ENCODE assay signal across 16 mouse cellular contexts in the genomic region with DNA sequence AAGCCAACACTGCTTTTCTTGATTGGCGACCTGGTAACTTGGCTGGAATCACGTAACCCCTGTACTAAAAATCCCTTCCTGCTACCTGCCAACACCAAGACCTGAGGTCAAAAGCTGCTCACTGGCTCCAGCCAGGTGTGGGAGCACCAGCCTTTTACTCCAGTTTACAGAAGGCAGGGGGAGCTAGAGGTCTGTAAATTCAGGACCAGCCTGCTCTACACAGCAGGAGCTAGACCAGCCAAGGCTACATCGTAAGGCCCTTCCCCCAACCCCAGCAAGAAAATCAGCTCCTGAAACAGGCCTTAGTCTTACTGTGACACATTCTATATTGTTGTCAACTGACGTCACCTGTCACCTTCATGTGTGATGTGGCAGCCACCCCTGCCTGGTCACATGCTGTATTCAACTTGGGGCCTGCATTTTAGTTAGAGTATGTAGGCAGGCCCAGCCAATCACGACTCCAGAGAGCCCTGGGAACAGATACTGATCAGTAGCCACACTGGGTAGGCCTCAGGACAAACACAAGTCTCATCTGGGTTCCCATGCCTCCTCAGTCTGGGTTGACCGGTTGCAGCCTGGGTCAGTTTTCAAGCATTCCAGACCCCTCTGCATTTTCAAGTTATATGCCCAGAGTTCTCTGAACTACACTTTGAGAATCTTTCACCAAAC. TPM values are rescaled to one million over a fixed set of nuclear protein-coding genes. Genes with fewer than 3 reads are reported as not detected.
DNase-seq lines count a peak whose midpoint lies in the region; ATAC-seq and TF ChIP-seq lines count a peak whose summit lies in the region.
"Had no signal": no experiment of that assay in that cellular context is flagged by ENCODE, and none has a peak within 500 bp of the region (broad histone marks: within the 10 kb centered on the region; RNA-seq: fewer than 3 reads in every experiment).

No protein-coding gene starts in this region.

- no peaks in the 10 kb centered on the region for H3K36me3 ChIP-seq in heart, embryonic 11.5 days (ENCODE audit: control insufficient read depth, insufficient read depth, low read length)
- H3K36me3 ChIP-seq: stomach, embryonic 15.5 days had no signal

- H3K4me1 ChIP-seq in heart, embryonic 11.5 days (ENCODE audit: control insufficient read depth, insufficient read depth, low read length) = no peaks in the 10 kb centered on the region
- peaks cover 4% of the 10 kb centered on the region for H3K4me1 ChIP-seq in cerebellum, adult 2 months (ENCODE audit: control insufficient read depth, insufficient read depth, low read length)
- H3K4me1 ChIP-seq: forebrain, embryonic 10.5 days; hindbrain, embryonic 15.5 days; midbrain, embryonic 12.5 days; neural tube, embryonic 12.5 days; stomach, embryonic 15.5 days had no signal

- no peak for TF ChIP-seq CTCF in cerebellum, adult 2 months (IDR thresholded peaks at IDR 0.05; ENCODE audit: borderline replicate concordance, insufficient read depth, low read depth, low read length)

- intact Hi-C loops in heart, postnatal 36 days (cut with DNase I) = no loop called here
- intact Hi-C loops in left cerebral cortex, postnatal 4 days (cut with DNase I) = no loop called here

- DNase-seq in heart, postnatal 36 days = no peak
- DNase-seq in thymus, postnatal 14 days = peak; percentile 11
- DNase-seq in thymus, postnatal 36 days = no peak
- no peak for DNase-seq in cerebellum, adult 2 months
- DNase-seq in heart, postnatal 4 days = no peak
- DNase-seq in left cerebral cortex, postnatal 4 days = no peak
- DNase-seq: cerebellum, adult 9-10 months; retina, postnatal 1 day had no signal

- H3K9me3 ChIP-seq in heart, embryonic 11.5 days (replicated peaks; ENCODE audit: control insufficient read depth, low read length) = no peaks in the 10 kb centered on the region
- H3K9me3 ChIP-seq: forebrain, embryonic 10.5 days; hindbrain, embryonic 15.5 days; midbrain, embryonic 12.5 days; neural tube, embryonic 12.5 days; stomach, embryonic 15.5 days had no signal

- ATAC-seq in heart, embryonic 11.5 days (replicated peaks; ENCODE audit: insufficient number of reproducible peaks, low FRiP score, low TSS enrichment) = 0 out of 2 replicates have a peak, but pooled peaks have one; percentile 22
- peak; percentile 52 for ATAC-seq in megakaryocyte progenitor cell, adult 5-6 weeks (replicated peaks; ENCODE audit: poor library complexity)

- 73% methylated on average over 6 of the region's 6 CpGs for WGBS in heart, embryonic 11.5 days (ENCODE audit: insufficient replicate concordance)
- 85% methylated on average over 6 of the region's 6 CpGs for WGBS in cerebellum, adult 2 months

- no peaks in the 10 kb centered on the region for H3K27me3 ChIP-seq in heart, embryonic 11.5 days (ENCODE audit: control insufficient read depth, insufficient read depth, low read length)
- H3K27me3 ChIP-seq in cerebellum, adult 2 months (ENCODE audit: control insufficient read depth, insufficient read depth, low read length) = no peaks in the 10 kb centered on the region
- H3K27me3 ChIP-seq: hindbrain, embryonic 15.5 days; midbrain, embryonic 12.5 days; neural tube, embryonic 12.5 days; stomach, embryonic 15.5 days had no signal

- H3K4me3 ChIP-seq in heart, embryonic 11.5 days (ENCODE audit: low read depth, low read length) = no peak overlapping the region
- no peak overlapping the region for H3K4me3 ChIP-seq in cerebellum, adult 2 months (replicated peaks; ENCODE audit: insufficient read depth, low read depth, low read length)
- H3K4me3 ChIP-seq: forebrain, embryonic 10.5 days; hindbrain, embryonic 15.5 days; midbrain, embryonic 12.5 days; neural tube, embryonic 12.5 days; stomach, embryonic 15.5 days had no signal

- no peak overlapping the region for H3K27ac ChIP-seq in heart, embryonic 11.5 days (ENCODE audit: low read depth, low read length)
- no peak overlapping the region for H3K27ac ChIP-seq in cerebellum, adult 2 months (ENCODE audit: insufficient read depth, low read length)
- H3K27ac ChIP-seq: forebrain, embryonic 10.5 days; hindbrain, embryonic 15.5 days; midbrain, embryonic 12.5 days; neural tube, embryonic 12.5 days; stomach, embryonic 15.5 days had no signal

- TF ChIP-seq POLR2A in cerebellum, adult 2 months (IDR thresholded peaks at IDR 0.05; ENCODE audit: borderline replicate concordance, insufficient read depth, low read length) = no peak

- no peak overlapping the region for H3K4me2 ChIP-seq in heart, embryonic 11.5 days
- H3K4me2 ChIP-seq: hindbrain, embryonic 15.5 days; midbrain, embryonic 12.5 days; neural tube, embryonic 12.5 days; stomach, embryonic 15.5 days had no signal

- H3K9ac ChIP-seq in heart, embryonic 11.5 days (ENCODE audit: low read depth, low read length) = no peak overlapping the region
- H3K9ac ChIP-seq: hindbrain, embryonic 15.5 days; midbrain, embryonic 12.5 days; neural tube, embryonic 12.5 days; stomach, embryonic 15.5 days had no signal

RNA-seq across cellular contexts. Expression of a gene that starts 34.6 kb away (rescaled TPM):
- polyA plus RNA-seq in heart, embryonic 11.5 days (2014; fragmentation: Nextera tagmentation; extraction: Ambion mirVana) = 12.3 and 14.7 TPM in 2 replicates
- 1 to 10 TPM; 3.5 to 3.7 TPM for total RNA-seq in heart, postnatal 36 days (2021)
- total RNA-seq in megakaryocyte progenitor cell, adult 5-6 weeks (2015) = 3.2 and 5.0 TPM in 2 replicates
- 5.8 and 11.5 TPM in 2 replicates for total RNA-seq in megakaryocyte progenitor cell, adult 5-6 weeks (2017)
- 24.4 and 24.9 TPM in 2 replicates for polyA plus RNA-seq in cerebellum, adult 2 months (2012; rRNA removed)
- 1 to 10 TPM; 5.6 to 6.0 TPM for total RNA-seq in heart, postnatal 4 days (2021)
- total RNA-seq in left cerebral cortex, postnatal 4 days (2021) = 10 to 100 TPM; 32.7 to 36.7 TPM

RNA-seq across cellular contexts. Expression of a gene that starts 55.7 kb away (rescaled TPM):
- polyA plus RNA-seq in heart, embryonic 11.5 days (2014; fragmentation: Nextera tagmentation; extraction: Ambion mirVana) = not detected in 2 replicates
- total RNA-seq in heart, postnatal 36 days (2021) = 1 to 10 TPM; 1.0 to 2.2 TPM
- total RNA-seq in megakaryocyte progenitor cell, adult 5-6 weeks (2015) = 4.0 and 10.6 TPM in 2 replicates
- total RNA-seq in megakaryocyte progenitor cell, adult 5-6 weeks (2017) = 9.4 TPM in 1 of 2 replicates, not detected in the other
- 0.95 and 1.8 TPM in 2 replicates for polyA plus RNA-seq in cerebellum, adult 2 months (2012; rRNA removed)
- 1 to 10 TPM; 1.2 to 1.4 TPM for total RNA-seq in heart, postnatal 4 days (2021)
- 1 to 10 TPM; 4.0 to 4.4 TPM for total RNA-seq in left cerebral cortex, postnatal 4 days (2021)
- polyA plus RNA-seq: lung, embryonic 16.5 days; midbrain, embryonic 12.5 days; neural tube, embryonic 12.5 days; stomach, embryonic 15.5 days had no signal
